ENCODE assay signal across 8 mouse cellular contexts in genomic region chr19:5894002-5894678, GRCm38 (mm10). TPM values are rescaled to one million over a fixed set of nuclear protein-coding genes. Genes with fewer than 3 reads are reported as not detected.
DNase-seq lines count a peak whose midpoint lies in the region; ATAC-seq lines count a peak whose summit lies in the region.

Gene Tigd3, minus strand, starts transcription at chr19:5894149.

- peak within 1 kb of the TSS; percentile 84 for H3K4me2 ChIP-seq in hindbrain, embryonic 14.5 days (replicated peaks)

- H3K4me1 ChIP-seq in hindbrain, embryonic 14.5 days (replicated peaks; ENCODE audit: control insufficient read depth, insufficient read depth, low read length): peaks cover 27% of the 10 kb centered on the region

- 3% methylated on average over 36 of the region's 36 CpGs for WGBS in hindbrain, embryonic 14.5 days

- H3K9ac ChIP-seq in hindbrain, embryonic 14.5 days: peak within 1 kb of the TSS; percentile 91

- peak within 1 kb of the TSS; percentile 71 for H3K4me3 ChIP-seq in hindbrain, embryonic 14.5 days (replicated peaks; ENCODE audit: low read length)

- H3K9me3 ChIP-seq in hindbrain, embryonic 14.5 days (ENCODE audit: control insufficient read depth, low read length): no peaks in the 10 kb centered on the region

- peak; percentile 87 for DNase-seq in T-cell, adult 2 months (ENCODE audit: low spot score)
- DNase-seq in cerebellum, postnatal 25 days: peak; percentile 95 to 98
- peak; percentile 92 to 93 for DNase-seq in frontal cortex, postnatal 25 days (ENCODE audit: low spot score in 2 of 2)
- peak; percentile 98 for DNase-seq in hindbrain, embryonic 14.5 days (ENCODE audit: low spot score)
- DNase-seq in layer of hippocampus, postnatal 36 days: peak; percentile 92 to 93
- peak; percentile 97 for DNase-seq in lung, postnatal 25 days (ENCODE audit: low spot score)
- DNase-seq in retina, adult 2 months (ENCODE audit: low read depth, low spot score): peak; percentile 73
- peak; percentile 97 for DNase-seq in thymus, postnatal 25 days

- peak within 1 kb of the TSS; percentile 81 for H3K27ac ChIP-seq in hindbrain, embryonic 14.5 days

- H3K36me3 ChIP-seq in hindbrain, embryonic 14.5 days (replicated peaks; ENCODE audit: control insufficient read depth, insufficient read depth): peaks cover 53% of the 10 kb centered on the region

- H3K27me3 ChIP-seq in hindbrain, embryonic 14.5 days (ENCODE audit: control insufficient read depth, insufficient read depth, low read length): no peaks in the 10 kb centered on the region

- ATAC-seq in hindbrain, embryonic 14.5 days (ENCODE audit: low FRiP score): peak; percentile 98

RNA-seq across cellular contexts. Expression of gene Tigd3, which starts in this region (rescaled TPM):
- 6.1 and 9.4 TPM in 2 replicates for polyA plus RNA-seq in hindbrain, embryonic 14.5 days (2014; fragmentation: Nextera tagmentation; extraction: Ambion mirVana)
- total RNA-seq in layer of hippocampus, postnatal 36 days (2021): 1 to 10 TPM; 1.9 to 2.2 TPM

Comparison
In these comparisons a context has a peak if more than half of its experiments do, and no peak if none do; other contexts are left out.
1. Peak in every context shown above with its lines: DNase-seq, ATAC-seq, H3K4me3 ChIP-seq and H3K27ac ChIP-seq.